Mouse (Mus musculus) MEL (cell line): ENCODE measurements around the gene Zfp949.

Experiments
- CTCF ChIP-seq, 3 experiments: IDR thresholded peaks in 2 of 3; conservative IDR thresholded peaks in 1 of 3; 2 replicates each; pipeline ENCODE4 v1.5.1; 2011 to 2012; ENCODE audit warnings: low read length in 3 of 3, low read depth in 2 of 3, mild to moderate bottlenecking in 2 of 3, improper control_type of control experiment in 1 of 3, inconsistent platforms in 1 of 3, mixed read lengths in 1 of 3, moderate library complexity in 1 of 3; ENCODE audit not compliant: control insufficient read depth in 1 of 3, insufficient read depth in 1 of 3, poor library complexity in 1 of 3, severe bottlenecking in 1 of 3
- TAL1 ChIP-seq: IDR thresholded peaks from 2 replicates; pipeline ENCODE4 v1.6.1; 2012; ENCODE audit warnings: mild to moderate bottlenecking, inconsistent platforms, low read length, moderate library complexity, mixed read lengths

GRCm38 (mm10) chr9:88539546-88540224 lies 8.1 kb upstream of the Zfp949 start:
- TF ChIP-seq CTCF (IDR thresholded peaks at IDR 0.05 in 2 of 3, conservative IDR thresholded peaks at IDR 0.05 in 1 of 3; ENCODE audit: control insufficient read depth in 1 of 3, insufficient read depth in 1 of 3, low read depth in 2 of 3, low read length in 3 of 3, poor library complexity in 1 of 3, severe bottlenecking in 1 of 3) (no peak), TAL1 (peak; percentile 58)
